Mouse (Mus musculus) liver (tissue): ENCODE results near the gene Purb.
A peak's percentile ranks its signal among the peaks of the same experiment; 100 is the strongest.

Experiments
- DNase-seq: peaks from one replicate; pipeline ENCODE4 v3.0.0-alpha.2; 2020; ENCODE audit warnings: mixed read lengths

Gene Purb

GRCm38 (mm10) chr11:6475867-6476484, at the start of gene Purb:
Purb (minus strand) TSS chr11:6475917.
- peak; percentile 94 for DNase-seq

DNA sequence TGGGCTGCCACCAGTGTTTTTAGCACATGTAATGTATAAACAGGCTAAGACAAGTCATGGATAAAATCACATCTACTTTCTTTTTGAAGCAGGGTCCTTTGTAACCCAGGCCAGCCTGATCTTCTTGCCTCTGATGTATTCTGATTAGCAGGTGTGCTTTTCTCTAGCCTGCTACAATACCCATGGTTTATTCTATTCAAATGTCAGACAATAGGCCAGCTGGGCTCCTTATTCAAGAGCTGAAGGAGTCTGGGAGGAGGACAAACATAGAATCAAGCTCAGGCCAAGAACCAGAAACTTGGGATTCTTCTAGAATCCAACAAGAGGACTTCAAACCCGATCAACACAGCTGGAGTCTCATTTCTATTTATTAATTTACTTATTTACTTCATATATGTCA, 49.5 kb upstream of the Purb start:
- no peak for DNase-seq

DNA sequence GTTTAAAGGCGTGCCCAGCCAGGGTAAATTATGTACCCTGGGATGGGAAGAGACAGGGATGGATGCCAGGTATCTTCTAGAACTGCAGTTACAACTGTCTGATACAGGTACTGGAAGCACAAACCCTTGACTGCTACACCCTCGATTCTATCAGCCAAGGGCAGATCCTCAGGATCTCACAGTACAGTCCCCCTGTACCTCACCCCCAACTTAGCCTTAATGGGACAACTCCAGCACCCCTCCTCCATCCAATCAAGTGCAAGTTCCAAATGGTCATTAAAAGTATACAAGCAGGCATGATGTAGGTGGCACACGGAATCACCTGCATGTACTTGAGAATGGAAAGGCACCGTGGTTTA, 49.1 kb upstream of the Purb start:
- no peak for DNase-seq

- no peak for DNase-seq
Observed at GRCm38 (mm10) chr11:6524165-6524879, 48.6 kb upstream of the Purb start.

- no peak for DNase-seq
Observed at GRCm38 (mm10) chr11:6523662-6524088, 48.0 kb upstream of the Purb start.

GRCm38 (mm10) chr11:6522782-6523525, 47.2 kb upstream of the Purb start:
- no peak for DNase-seq

- peak; percentile 37 for DNase-seq
Observed at GRCm38 (mm10) chr11:6520507-6521173, 44.9 kb upstream of the Purb start, which contains the start of gene Myo1g. Myo1g (minus strand) TSS chr11:6520965.

DNA sequence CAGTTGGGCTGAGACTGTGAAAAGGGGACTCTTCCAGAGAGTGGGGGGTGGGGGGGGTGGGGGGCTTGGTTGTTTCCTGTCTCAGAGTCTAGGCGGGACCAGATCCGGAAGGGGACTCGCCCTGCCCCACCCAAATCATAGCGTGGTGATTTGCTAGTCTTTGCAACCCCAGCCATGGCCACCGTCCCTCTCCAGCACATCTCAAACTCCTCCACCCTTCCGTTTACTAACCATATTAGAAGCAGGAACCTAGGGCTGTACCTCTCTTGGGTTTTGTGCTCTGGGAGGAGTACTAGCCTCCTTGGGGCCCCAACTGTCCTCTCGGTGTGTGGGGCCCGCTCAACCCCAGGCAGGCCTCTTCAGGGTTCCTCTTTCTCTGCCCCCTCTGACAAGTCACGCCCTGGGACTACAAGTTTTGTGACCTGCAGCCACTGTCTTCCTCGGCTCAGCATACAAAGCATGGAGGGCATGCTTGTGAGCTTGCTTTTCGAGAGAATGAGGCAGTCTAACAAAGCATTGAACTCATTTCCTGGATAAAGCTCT, 43.8 kb upstream of the Purb start:
- peak; percentile 37 for DNase-seq

GRCm38 (mm10) chr11:6514837-6515236, 39.1 kb upstream of the Purb start:
- no peak for DNase-seq

DNA sequence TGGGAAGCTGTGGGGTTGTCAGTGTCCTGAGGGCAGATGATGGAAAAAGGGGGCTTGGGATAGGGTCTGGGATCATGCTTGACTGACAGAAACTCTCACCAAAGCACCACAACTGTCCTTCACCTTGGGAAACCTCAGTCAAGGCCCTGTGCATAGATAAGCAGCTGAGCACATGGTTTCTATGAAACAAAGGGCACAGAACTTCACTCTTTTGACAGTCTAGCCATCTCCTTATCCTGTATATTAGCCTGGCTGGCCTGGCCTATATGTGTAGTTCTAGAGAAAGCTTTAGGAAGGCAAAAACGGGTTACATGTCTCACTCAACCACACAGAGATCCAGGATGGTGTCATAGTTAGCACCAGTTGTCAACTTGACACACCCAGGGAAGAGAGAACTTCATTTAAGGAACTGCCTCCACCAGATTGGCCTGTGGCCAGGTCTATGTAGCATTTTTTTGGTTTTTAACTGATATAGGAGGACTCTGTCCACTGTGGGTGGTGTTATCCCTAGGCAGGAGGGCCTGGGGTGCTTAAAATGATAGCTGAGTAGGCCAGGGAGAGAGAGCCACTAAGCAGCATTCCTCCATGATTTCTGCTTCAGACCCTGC, 32.7 kb upstream of the Purb start:
- DNase-seq: no peak

DNA sequence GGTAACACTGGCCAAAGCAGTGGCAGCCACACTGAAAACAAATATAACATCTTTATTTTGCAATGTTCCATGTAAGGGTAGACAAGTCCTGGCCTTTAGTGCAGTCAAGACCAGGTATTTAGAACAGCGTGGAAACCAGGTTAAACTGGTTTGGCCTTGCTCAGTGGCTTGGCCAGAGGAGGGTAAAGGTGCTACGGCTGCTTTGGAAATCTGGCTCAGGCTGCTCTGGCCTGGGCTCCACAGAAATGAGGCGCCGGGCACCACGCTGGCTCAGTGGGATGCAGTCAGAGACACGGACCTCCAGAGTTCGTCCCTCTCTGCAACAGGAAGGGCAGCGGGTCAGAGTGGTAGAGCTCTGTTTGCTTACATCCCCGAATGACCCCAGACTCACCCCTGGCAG, 30.8 kb upstream of the Purb start:
- DNase-seq: no peak

GRCm38 (mm10) chr11:6504689-6505088, 29.0 kb upstream of the Purb start:
- DNase-seq: no peak

DNA sequence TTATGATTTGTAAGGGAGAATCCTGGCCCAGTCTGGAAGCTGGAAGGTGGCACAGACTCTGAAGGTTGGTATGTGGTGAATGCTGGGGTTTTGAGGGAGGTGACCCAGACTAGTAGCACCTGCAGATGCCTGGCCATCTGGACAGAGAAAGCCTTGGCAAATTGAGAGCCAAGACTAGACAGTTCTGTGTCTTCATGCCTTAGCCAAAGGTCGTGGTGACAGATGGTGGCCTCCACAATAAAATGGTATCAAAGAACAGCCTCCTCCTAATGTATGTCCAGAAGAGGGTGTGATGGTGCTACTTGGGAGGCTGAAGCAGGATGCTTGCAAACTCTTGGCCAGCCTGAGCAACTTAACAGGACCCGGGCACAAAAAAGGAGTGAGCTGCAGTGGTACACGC, 28.5 kb upstream of the Purb start:
- no peak for DNase-seq

DNA sequence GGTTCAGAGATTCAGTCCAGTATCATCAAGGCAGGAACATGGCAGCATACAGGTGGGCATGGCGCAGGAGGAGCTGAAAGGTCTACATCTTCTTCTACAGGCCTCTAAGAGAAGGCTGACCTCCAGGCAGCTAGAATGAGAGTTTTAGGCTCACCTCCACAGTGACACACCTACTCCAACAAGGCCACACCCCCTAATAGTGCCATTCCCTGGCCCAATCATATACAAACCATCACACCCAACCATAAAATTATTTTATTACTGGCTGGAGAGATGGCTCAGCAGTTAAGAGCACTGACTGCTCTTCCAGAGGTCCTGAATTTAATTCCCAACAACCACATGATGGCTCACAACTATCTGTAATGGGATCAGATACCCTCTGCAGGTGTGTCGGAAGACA, 26.8 kb upstream of the Purb start:
- no peak for DNase-seq

- no peak for DNase-seq
Observed at GRCm38 (mm10) chr11:6497311-6497948, 21.7 kb upstream of the Purb start.

- peak; percentile 70 for DNase-seq
Observed at GRCm38 (mm10) chr11:6489691-6490503, 14.2 kb upstream of the Purb start.

GRCm38 (mm10) chr11:6489257-6489656, 13.5 kb upstream of the Purb start:
- DNase-seq: no peak

DNA sequence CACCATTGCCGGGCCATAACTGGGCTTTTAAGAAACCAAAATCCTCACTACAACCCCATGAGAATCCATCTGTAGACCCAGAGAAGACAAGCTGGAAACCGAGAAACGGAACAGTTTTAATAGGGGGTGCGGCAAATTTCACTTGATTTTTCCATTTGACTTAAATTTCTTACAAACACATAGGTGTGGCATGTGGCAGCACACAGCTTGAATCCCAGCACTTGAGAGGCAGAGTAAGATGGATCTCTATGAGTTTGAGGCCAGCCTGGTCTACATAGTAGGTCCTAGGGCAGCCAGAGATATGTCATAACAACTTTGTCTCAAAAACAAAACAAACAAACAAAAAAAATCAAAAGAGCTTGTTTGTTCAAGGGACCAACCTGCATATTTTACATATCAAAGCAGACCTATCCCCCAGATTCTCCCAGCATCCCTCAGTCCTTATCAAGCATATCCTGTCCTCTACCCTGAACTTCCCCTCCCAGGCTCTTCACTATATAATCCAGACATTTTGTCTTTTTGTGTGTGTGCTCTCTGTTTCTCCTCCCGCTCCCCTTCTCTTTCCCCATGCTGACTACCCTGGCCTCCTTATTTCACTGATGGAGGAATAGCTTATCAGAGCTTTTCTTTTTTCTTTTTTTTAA, 12.4 kb upstream of the Purb start:
- DNase-seq: no peak

DNA sequence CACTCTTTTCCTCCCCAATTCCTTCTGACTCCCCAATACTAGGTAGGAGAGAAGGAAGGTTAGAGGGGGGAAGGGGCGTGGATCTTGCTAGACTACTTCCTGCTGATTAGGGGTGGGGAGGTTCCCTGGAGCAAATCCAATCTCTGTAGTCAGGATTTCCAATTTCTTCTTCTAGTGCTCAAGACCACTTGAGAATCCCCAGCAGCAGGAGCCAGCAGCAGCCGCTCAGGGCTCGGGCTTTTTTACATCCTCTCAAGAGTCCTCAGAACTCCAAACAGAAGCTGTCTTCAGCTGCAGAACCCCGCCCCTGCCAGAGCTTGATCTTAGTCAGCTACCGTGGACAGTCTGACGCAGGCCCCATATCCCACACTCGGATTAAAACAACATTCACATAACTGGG, 11.8 kb upstream of the Purb start:
- DNase-seq: no peak

DNA sequence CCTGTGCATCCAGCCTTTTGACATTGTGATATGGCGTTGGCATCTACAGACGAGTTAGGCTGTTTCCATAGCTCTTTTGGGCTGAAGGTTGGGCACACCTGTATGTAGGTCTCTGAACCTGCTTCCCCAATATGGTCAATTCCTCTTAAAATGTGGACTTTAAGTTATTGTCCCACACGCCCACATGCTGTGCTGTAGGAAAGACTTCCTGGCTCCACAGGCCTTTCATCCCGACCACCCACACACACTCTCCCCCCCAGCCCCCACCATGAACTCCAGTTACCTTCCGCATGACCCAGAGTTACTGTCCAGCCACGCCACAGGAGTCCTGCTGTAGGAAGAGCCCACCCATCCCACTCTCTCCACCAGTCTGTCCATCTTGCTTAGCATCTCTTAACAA, 11.2 kb upstream of the Purb start:
- no peak for DNase-seq
